Mouse (Mus musculus) midbrain, embryonic 15.5 days (tissue): Measurements from ENCODE around the gene Csf1. TPM values are rescaled to one million over a fixed set of nuclear protein-coding genes. Genes with fewer than 3 reads are reported as not detected.

Experiments
- ATAC-seq: fragments of 200-750 bp; cut with Nextera tagmentation; replicated peaks from 2 replicates; pipeline ENCODE4 v1.8.0; 2017; ENCODE audit warnings: moderate TSS enrichment
- H3K27ac ChIP-seq: fragments of 300-500 bp; sonication (generic); 2 replicates; pipeline ENCODE4 v1.5.1; 2015; ENCODE audit warnings: mild to moderate bottlenecking, inconsistent platforms
- H3K27me3 ChIP-seq: fragments of 300-500 bp; sonication (generic); replicated peaks from 2 replicates; pipeline ENCODE4 v1.6.1; 2015; ENCODE audit warnings: inconsistent platforms
- H3K36me3 ChIP-seq: fragments of 300-500 bp; sonication (generic); replicated peaks from 2 replicates; pipeline ENCODE4 v1.6.1; 2015; ENCODE audit warnings: inconsistent platforms
- H3K4me1 ChIP-seq: fragments of 300-500 bp; sonication (generic); 2 replicates; pipeline ENCODE4 v1.6.1; 2015; ENCODE audit warnings: inconsistent platforms
- H3K4me2 ChIP-seq: fragments of 300-500 bp; sonication (generic); 2 replicates; pipeline ENCODE4 v1.6.1; 2015; ENCODE audit warnings: inconsistent platforms, mild to moderate bottlenecking, moderate library complexity
- H3K4me3 ChIP-seq: fragments of 300-500 bp; sonication (generic); 2 replicates; pipeline ENCODE4 v1.5.1; 2015; ENCODE audit warnings: mild to moderate bottlenecking, inconsistent platforms
- H3K9ac ChIP-seq: fragments of 300-500 bp; sonication (generic); 2 replicates; pipeline ENCODE4 v1.6.1; 2015; ENCODE audit warnings: mild to moderate bottlenecking, inconsistent platforms
- H3K9me3 ChIP-seq: fragments of 300-500 bp; sonication (generic); 2 replicates; pipeline ENCODE4 v1.6.1; 2016; ENCODE audit warnings: inconsistent platforms
- WGBS: fragments of 180-500 bp; shearing (Covaris S2); methylation state at CpG from one replicate; pipeline ENCODE4 v1.1.7; 2015; ENCODE audit warnings: mixed read lengths; 5-methylcytosine and 5-hydroxymethylcytosine counted together
- polyA plus RNA-seq: library from polyadenylated mRNA; unstranded; fragments of >200 nt; fragmentation: Nextera tagmentation; extraction: Ambion mirVana; gene quantifications from 2 replicates; pipeline ENCODE4 v1.2.1, GENCODE M21; 2015

Csf1 gene
- polyA plus RNA-seq, 1 experiment from 2014 or later: 6.7 TPM

- Histone ChIP-seq H3K27me3 (no peaks in the 10 kb centered on the region), H3K4me3 (no peak overlapping the region), H3K27ac (no peak overlapping the region), H3K36me3 (no peaks in the 10 kb centered on the region), H3K9me3 (no peaks in the 10 kb centered on the region), H3K9ac (no peak overlapping the region), H3K4me1 (peaks cover 27% of the 10 kb centered on the region), H3K4me2 (no peak overlapping the region)
- 96% methylated on average over 2 of the region's 2 CpGs for WGBS
- ATAC-seq: no peak
Observed at GRCm38 (mm10) chr3:107756481-107756866, 3.8 kb downstream of the Csf1 start.

- Histone ChIP-seq H3K27me3 (no peaks in the 10 kb centered on the region), H3K9ac (no peak overlapping the region), H3K36me3 (no peaks in the 10 kb centered on the region), H3K4me1 (peaks cover 27% of the 10 kb centered on the region), H3K4me2 (no peak overlapping the region), H3K9me3 (no peaks in the 10 kb centered on the region), H3K27ac (no peak overlapping the region), H3K4me3 (no peak overlapping the region)
- ATAC-seq: no peak
- WGBS: 55% methylated on average over 5 of the region's 5 CpGs
Observed at GRCm38 (mm10) chr3:107755702-107756480, 4.4 kb downstream of the Csf1 start.

- 42% methylated on average over 3 of the region's 3 CpGs for WGBS
- H3K9ac ChIP-seq: no peak overlapping the region
- H3K27ac ChIP-seq: no peak overlapping the region
- peaks cover 18% of the 10 kb centered on the region for H3K4me1 ChIP-seq
- no peak overlapping the region for H3K4me3 ChIP-seq
- ATAC-seq: no peak
- no peaks in the 10 kb centered on the region for H3K27me3 ChIP-seq
- no peaks in the 10 kb centered on the region for H3K36me3 ChIP-seq
- H3K9me3 ChIP-seq: no peaks in the 10 kb centered on the region
- H3K4me2 ChIP-seq: no peak overlapping the region
Observed at GRCm38 (mm10) chr3:107754632-107755031, 5.6 kb downstream of the Csf1 start.

- Histone ChIP-seq H3K36me3 (no peaks in the 10 kb centered on the region), H3K27me3 (no peaks in the 10 kb centered on the region), H3K4me1 (no peaks in the 10 kb centered on the region; the same call in 1 of the 2 replicates), H3K27ac (no peak overlapping the region), H3K4me2 (no peak overlapping the region), H3K9ac (no peak overlapping the region), H3K4me3 (no peak overlapping the region), H3K9me3 (no peaks in the 10 kb centered on the region)
- 85% methylated on average over 3 of the region's 3 CpGs for WGBS
- no peak for ATAC-seq
Observed at GRCm38 (mm10) chr3:107751607-107752006, 8.7 kb downstream of the Csf1 start.

- Histone ChIP-seq H3K4me1 (no peaks in the 10 kb centered on the region; the same call in 1 of the 2 replicates), H3K9ac (no peak overlapping the region), H3K9me3 (no peaks in the 10 kb centered on the region), H3K27ac (no peak overlapping the region), H3K27me3 (no peaks in the 10 kb centered on the region), H3K4me3 (no peak overlapping the region), H3K36me3 (no peaks in the 10 kb centered on the region), H3K4me2 (no peak overlapping the region)
- WGBS: 80% methylated on average over 9 of the region's 9 CpGs
- no peak for ATAC-seq
Observed at GRCm38 (mm10) chr3:107750775-107751540, 9.3 kb downstream of the Csf1 start.

GRCm38 (mm10) chr3:107749446-107749845 is 10.8 kb downstream of the Csf1 start:
- H3K9me3 ChIP-seq: no peaks in the 10 kb centered on the region
- WGBS: 76% methylated on average over 4 of the region's 4 CpGs
- no peak for ATAC-seq
- no peak overlapping the region for H3K4me3 ChIP-seq
- no peaks in the 10 kb centered on the region for H3K27me3 ChIP-seq
- no peaks in the 10 kb centered on the region for H3K4me1 ChIP-seq
- no peak overlapping the region for H3K27ac ChIP-seq
- H3K36me3 ChIP-seq: no peaks in the 10 kb centered on the region
- H3K9ac ChIP-seq: no peak overlapping the region
- H3K4me2 ChIP-seq: no peak overlapping the region

- H3K4me1 ChIP-seq: no peaks in the 10 kb centered on the region
- H3K27ac ChIP-seq: no peak overlapping the region
- no peaks in the 10 kb centered on the region for H3K27me3 ChIP-seq
- H3K36me3 ChIP-seq: no peaks in the 10 kb centered on the region
- no peak overlapping the region for H3K4me2 ChIP-seq
- H3K9ac ChIP-seq: no peak overlapping the region
- H3K4me3 ChIP-seq: no peak overlapping the region
- no peaks in the 10 kb centered on the region for H3K9me3 ChIP-seq
- no peak for ATAC-seq
- WGBS: 85% methylated on average over 14 of the region's 14 CpGs
Observed at GRCm38 (mm10) chr3:107748260-107748955, 11.9 kb downstream of the Csf1 start.

- no peaks in the 10 kb centered on the region for H3K9me3 ChIP-seq
- H3K27ac ChIP-seq: no peak overlapping the region
- peaks cover 11% of the 10 kb centered on the region for H3K4me1 ChIP-seq
- no peak overlapping the region for H3K4me2 ChIP-seq
- H3K9ac ChIP-seq: no peak overlapping the region
- no peaks in the 10 kb centered on the region for H3K36me3 ChIP-seq
- WGBS: 84% methylated on average over 3 of the region's 3 CpGs
- no peaks in the 10 kb centered on the region for H3K27me3 ChIP-seq
- H3K4me3 ChIP-seq: no peak overlapping the region
- no peak for ATAC-seq
Observed at GRCm38 (mm10) chr3:107746026-107746425, 14.2 kb downstream of the Csf1 start.

- Histone ChIP-seq H3K36me3 (no peaks in the 10 kb centered on the region), H3K4me2 (no peak overlapping the region), H3K9me3 (no peaks in the 10 kb centered on the region), H3K27ac (no peak overlapping the region), H3K4me1 (peaks cover 26% of the 10 kb centered on the region), H3K4me3 (no peak overlapping the region), H3K9ac (no peak overlapping the region), H3K27me3 (no peaks in the 10 kb centered on the region)
- WGBS: 94% methylated on average over 1 of the region's 1 CpGs
- ATAC-seq: no peak
Observed at GRCm38 (mm10) chr3:107743650-107744049, 16.6 kb downstream of the Csf1 start.

- Histone ChIP-seq H3K4me1 (peaks cover 26% of the 10 kb centered on the region), H3K4me3 (no peak overlapping the region), H3K4me2 (no peak overlapping the region), H3K27ac (no peak overlapping the region), H3K9me3 (no peaks in the 10 kb centered on the region), H3K9ac (no peak overlapping the region), H3K36me3 (no peaks in the 10 kb centered on the region), H3K27me3 (no peaks in the 10 kb centered on the region)
- WGBS: 47% methylated on average over 3 of the region's 3 CpGs
- ATAC-seq: no peak
Observed at GRCm38 (mm10) chr3:107743107-107743506, 17.2 kb downstream of the Csf1 start.

GRCm38 (mm10) chr3:107742071-107742710 is 18.1 kb downstream of the Csf1 start:
- Histone ChIP-seq H3K9ac (no peak overlapping the region), H3K4me3 (no peak overlapping the region), H3K27me3 (no peaks in the 10 kb centered on the region), H3K36me3 (no peaks in the 10 kb centered on the region), H3K9me3 (no peaks in the 10 kb centered on the region), H3K27ac (no peak overlapping the region), H3K4me2 (no peak overlapping the region), H3K4me1 (peaks cover 26% of the 10 kb centered on the region)
- WGBS: 93% methylated on average over 10 of the region's 10 CpGs
- ATAC-seq: no peak

- no peaks in the 10 kb centered on the region for H3K36me3 ChIP-seq
- ATAC-seq: no peak
- H3K4me3 ChIP-seq: no peak overlapping the region
- H3K4me2 ChIP-seq: no peak overlapping the region
- no peaks in the 10 kb centered on the region for H3K27me3 ChIP-seq
- H3K4me1 ChIP-seq: peaks cover 26% of the 10 kb centered on the region
- no peaks in the 10 kb centered on the region for H3K9me3 ChIP-seq
- H3K27ac ChIP-seq: peak overlapping the region; percentile 65; the same call in 1 of the 2 replicates
- H3K9ac ChIP-seq: no peak overlapping the region
Observed at GRCm38 (mm10) chr3:107741387-107741786, 18.9 kb downstream of the Csf1 start.
